Mouse (Mus musculus): Measurements from ENCODE around the gene Csnk1d.

GRCm38 (mm10) chr11:120957731-120958257, 33.3 kb downstream of the Csnk1d start:
- TF ChIP-seq CTCF (IDR thresholded peaks at IDR 0.05; ENCODE audit: control insufficient read depth, insufficient read depth, insufficient read length) (no peak), FOSL1 (IDR thresholded peaks at IDR 0.05; ENCODE audit: insufficient read depth, low read length, poor library complexity, severe bottlenecking) (no peak), MYOG (IDR thresholded peaks at IDR 0.05; ENCODE audit: control insufficient read depth, extremely low read depth, insufficient read length) (no peak), MAX (IDR thresholded peaks at IDR 0.05) (no peak), USF1 (IDR thresholded peaks at IDR 0.05; ENCODE audit: low read depth) (no peak), CEBPB (IDR thresholded peaks at IDR 0.05; ENCODE audit: low read depth) (no peak), MYOD1 (IDR thresholded peaks at IDR 0.05; ENCODE audit: control insufficient read depth, insufficient read length, low read depth) (no peak)

Data from C2C12 (cell line).